In the genomic region with DNA sequence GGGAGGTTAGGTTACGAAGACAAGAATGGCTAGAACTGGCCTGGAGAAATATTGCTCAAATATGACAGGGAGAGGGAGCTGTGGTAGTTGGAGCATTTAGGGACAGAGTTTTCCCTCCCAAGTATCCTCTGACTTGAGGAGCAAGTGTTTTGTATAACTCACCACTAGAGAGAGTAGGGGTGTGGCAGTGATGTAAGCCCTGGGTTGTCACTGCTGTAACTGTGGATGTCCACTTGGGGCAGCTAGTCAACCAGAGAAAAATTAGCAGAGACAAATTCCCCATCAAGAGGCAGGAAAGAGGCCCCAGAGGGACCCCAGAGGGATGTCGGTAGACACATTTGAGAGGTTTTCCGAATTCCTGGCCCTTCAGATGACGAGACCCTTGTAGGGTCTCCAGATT, we compare ENCODE assay signal across 9 mouse cellular contexts. TPM values are rescaled to one million over a fixed set of nuclear protein-coding genes. Genes with fewer than 3 reads are reported as not detected.
DNase-seq lines count a peak whose midpoint lies in the region; ATAC-seq and TF ChIP-seq lines count a peak whose summit lies in the region.
"Had no signal": no experiment of that assay in that cellular context is flagged by ENCODE, and none has a peak within 500 bp of the region (broad histone marks: within the 10 kb centered on the region; RNA-seq: fewer than 3 reads in every experiment).

No protein-coding gene starts in this region.

- ATAC-seq in embryonic facial prominence, embryonic 15.5 days (ENCODE audit: insufficient number of reproducible peaks, low FRiP score, low TSS enrichment, low read depth): no peak
- ATAC-seq in megakaryocyte progenitor cell, adult 5-6 weeks (replicated peaks; ENCODE audit: poor library complexity): peak; percentile 98
- ATAC-seq in forebrain, embryonic 13.5 days: no peak

- peak; percentile 25 to 40 for DNase-seq in cerebellum, postnatal 25 days
- DNase-seq in cerebellum, adult 11 months: no peak
- DNase-seq in spleen, adult 2 months (ENCODE audit: low read depth in 1 of 2, low spot score in 2 of 2): peak in 1 of 2 experiments; percentile 18
- DNase-seq in spleen, adult 12 weeks (ENCODE audit: low spot score): no peak
- peak; percentile 69 for DNase-seq in kidney, postnatal 10 days

- H3K9me3 ChIP-seq in embryonic facial prominence, embryonic 15.5 days (replicated peaks): no peaks in the 10 kb centered on the region
- no peaks in the 10 kb centered on the region for H3K9me3 ChIP-seq in forebrain, embryonic 13.5 days (replicated peaks)
- H3K9me3 ChIP-seq: limb, embryonic 12.5 days had no signal

- H3K4me1 ChIP-seq in spleen, adult 2 months (ENCODE audit: control insufficient read depth, insufficient read depth, insufficient read length): no peaks in the 10 kb centered on the region
- peaks cover 11% of the 10 kb centered on the region for H3K4me1 ChIP-seq in embryonic facial prominence, embryonic 15.5 days
- no peaks in the 10 kb centered on the region for H3K4me1 ChIP-seq in forebrain, embryonic 13.5 days
- H3K4me1 ChIP-seq: limb, embryonic 12.5 days had no signal

- no peaks in the 10 kb centered on the region for H3K27me3 ChIP-seq in spleen, adult 2 months (ENCODE audit: control insufficient read depth, insufficient read depth, low read length)
- no peaks in the 10 kb centered on the region for H3K27me3 ChIP-seq in embryonic facial prominence, embryonic 15.5 days
- 0 out of 2 replicates have a peak, but pooled peaks cover 2% of the 10 kb centered on the region for H3K27me3 ChIP-seq in forebrain, embryonic 13.5 days

- 64% methylated on average over 4 of the region's 4 CpGs for WGBS in spleen, adult 2 months
- WGBS in embryonic facial prominence, embryonic 15.5 days: 50% methylated on average over 4 of the region's 4 CpGs
- 61% methylated on average over 4 of the region's 4 CpGs for WGBS in forebrain, embryonic 13.5 days

- H3K4me2 ChIP-seq in embryonic facial prominence, embryonic 15.5 days (replicated peaks): no peak overlapping the region
- H3K4me2 ChIP-seq in forebrain, embryonic 13.5 days: no peak overlapping the region
- H3K4me2 ChIP-seq: limb, embryonic 12.5 days had no signal

- TF ChIP-seq CTCF in spleen, adult 2 months (IDR thresholded peaks at IDR 0.05; ENCODE audit: extremely low read depth, insufficient read depth, insufficient read length, insufficient replicate concordance): peak; percentile 14; the same call in 1 of the 2 replicates

- H3K36me3 ChIP-seq in spleen, adult 2 months (ENCODE audit: control insufficient read depth, insufficient read depth, low read length): peaks cover 4% of the 10 kb centered on the region; the same call in 1 of the 2 replicates
- no peaks in the 10 kb centered on the region for H3K36me3 ChIP-seq in embryonic facial prominence, embryonic 15.5 days
- no peaks in the 10 kb centered on the region for H3K36me3 ChIP-seq in forebrain, embryonic 13.5 days (ENCODE audit: poor library complexity, severe bottlenecking)
- H3K36me3 ChIP-seq: limb, embryonic 12.5 days had no signal

- no peak overlapping the region for H3K27ac ChIP-seq in spleen, adult 2 months (ENCODE audit: insufficient read depth, low read length)
- peak overlapping the region; percentile 80 for H3K27ac ChIP-seq in embryonic facial prominence, embryonic 15.5 days (replicated peaks)
- no peak overlapping the region for H3K27ac ChIP-seq in forebrain, embryonic 13.5 days
- H3K27ac ChIP-seq: limb, embryonic 12.5 days had no signal

- no peak overlapping the region for H3K9ac ChIP-seq in embryonic facial prominence, embryonic 15.5 days
- H3K9ac ChIP-seq in forebrain, embryonic 13.5 days: no peak overlapping the region
- H3K9ac ChIP-seq: limb, embryonic 12.5 days had no signal

- TF ChIP-seq POLR2A in spleen, adult 2 months (IDR thresholded peaks at IDR 0.05; ENCODE audit: low read depth, low read length): no peak

- H3K4me3 ChIP-seq in spleen, adult 2 months (ENCODE audit: extremely low read depth, insufficient read depth, insufficient read length): no peak overlapping the region
- no peak overlapping the region for H3K4me3 ChIP-seq in embryonic facial prominence, embryonic 15.5 days (replicated peaks)
- H3K4me3 ChIP-seq in forebrain, embryonic 13.5 days: no peak overlapping the region
- H3K4me3 ChIP-seq: limb, embryonic 12.5 days had no signal

RNA-seq across cellular contexts. Expression of a gene that starts 1.2 kb away (rescaled TPM):
- 0.06 TPM in 1 of 2 replicates, not detected in the other for polyA plus RNA-seq in spleen, adult 2 months (2012; rRNA removed)
- 134 and 141 TPM in 2 replicates for polyA plus RNA-seq in embryonic facial prominence, embryonic 15.5 days (2015; fragmentation: Nextera tagmentation; extraction: Ambion mirVana)
- total RNA-seq in megakaryocyte progenitor cell, adult 5-6 weeks (2015): not detected in 2 replicates
- 0.33 TPM in 1 of 2 replicates, not detected in the other for total RNA-seq in megakaryocyte progenitor cell, adult 5-6 weeks (2017)
- polyA plus RNA-seq in forebrain, embryonic 13.5 days (2015; fragmentation: Nextera tagmentation; extraction: Ambion mirVana): not detected in 2 replicates

RNA-seq across cellular contexts. Expression of a gene that starts 11.2 kb away (rescaled TPM):
- 27.0 and 30.0 TPM in 2 replicates for polyA plus RNA-seq in spleen, adult 2 months (2012; rRNA removed)
- polyA plus RNA-seq in embryonic facial prominence, embryonic 15.5 days (2015; fragmentation: Nextera tagmentation; extraction: Ambion mirVana): 45.9 and 51.8 TPM in 2 replicates
- total RNA-seq in megakaryocyte progenitor cell, adult 5-6 weeks (2015): 49.3 and 59.5 TPM in 2 replicates
- 84.2 and 96.0 TPM in 2 replicates for total RNA-seq in megakaryocyte progenitor cell, adult 5-6 weeks (2017)
- polyA plus RNA-seq in forebrain, embryonic 13.5 days (2015; fragmentation: Nextera tagmentation; extraction: Ambion mirVana): 6.9 and 7.5 TPM in 2 replicates

RNA-seq across cellular contexts. Expression of a gene that starts 11.2 kb away (rescaled TPM):
- 15.9 and 28.8 TPM in 2 replicates for polyA plus RNA-seq in spleen, adult 2 months (2012; rRNA removed)
- polyA plus RNA-seq in embryonic facial prominence, embryonic 15.5 days (2015; fragmentation: Nextera tagmentation; extraction: Ambion mirVana): 52.3 and 63.7 TPM in 2 replicates
- 123 and 145 TPM in 2 replicates for total RNA-seq in megakaryocyte progenitor cell, adult 5-6 weeks (2015)
- total RNA-seq in megakaryocyte progenitor cell, adult 5-6 weeks (2017): 121 and 131 TPM in 2 replicates
- polyA plus RNA-seq in forebrain, embryonic 13.5 days (2015; fragmentation: Nextera tagmentation; extraction: Ambion mirVana): 5.0 and 6.8 TPM in 2 replicates

RNA-seq across cellular contexts. Expression of a gene that starts 11.6 kb away (rescaled TPM):
- 15.9 and 18.7 TPM in 2 replicates for polyA plus RNA-seq in spleen, adult 2 months (2012; rRNA removed)
- 321 and 322 TPM in 2 replicates for polyA plus RNA-seq in embryonic facial prominence, embryonic 15.5 days (2015; fragmentation: Nextera tagmentation; extraction: Ambion mirVana)
- 1.0 TPM in 1 of 2 replicates, not detected in the other for total RNA-seq in megakaryocyte progenitor cell, adult 5-6 weeks (2015)
- total RNA-seq in megakaryocyte progenitor cell, adult 5-6 weeks (2017): not detected in 2 replicates
- 27.3 and 35.1 TPM in 2 replicates for polyA plus RNA-seq in forebrain, embryonic 13.5 days (2015; fragmentation: Nextera tagmentation; extraction: Ambion mirVana)

RNA-seq across cellular contexts. Expression of a gene that starts 16.1 kb away (rescaled TPM):
- polyA plus RNA-seq in spleen, adult 2 months (2012; rRNA removed): 32.9 and 34.0 TPM in 2 replicates
- 155 and 159 TPM in 2 replicates for polyA plus RNA-seq in embryonic facial prominence, embryonic 15.5 days (2015; fragmentation: Nextera tagmentation; extraction: Ambion mirVana)
- 112 and 119 TPM in 2 replicates for total RNA-seq in megakaryocyte progenitor cell, adult 5-6 weeks (2015)
- total RNA-seq in megakaryocyte progenitor cell, adult 5-6 weeks (2017): 96.0 and 114 TPM in 2 replicates
- 214 and 215 TPM in 2 replicates for polyA plus RNA-seq in forebrain, embryonic 13.5 days (2015; fragmentation: Nextera tagmentation; extraction: Ambion mirVana)

Comparison
In these comparisons a context has a peak if more than half of its experiments do, and no peak if none do; other contexts are left out.
1. DNase-seq: peak in cerebellum, postnatal 25 days (2 of 2) and kidney, postnatal 10 days (single experiment); none in cerebellum, adult 11 months (single experiment) and spleen, adult 12 weeks (single experiment).
2. RNA of a gene that starts 1.2 kb away (polyA plus RNA-seq): 134 to 141 TPM in embryonic facial prominence, embryonic 15.5 days; 0.06 TPM in spleen, adult 2 months and not detected in forebrain, embryonic 13.5 days; every median in the first group is over 100 times any median in the second.